Mouse (Mus musculus) hindbrain, embryonic 14.5 days (tissue): ENCODE measurements around the gene Setd7. TPM values are rescaled to one million over a fixed set of nuclear protein-coding genes. Genes with fewer than 3 reads are reported as not detected.

ENCODE experiments used
- ATAC-seq: fragments of 200-750 bp; cut with Nextera tagmentation; 2 replicates; pipeline ENCODE4 v1.8.0; 2017; ENCODE audit warnings: moderate number of reproducible peaks, mild to moderate bottlenecking, moderate TSS enrichment, moderate library complexity; ENCODE audit not compliant: low FRiP score
- DNase-seq: peaks from one replicate; pipeline ENCODE4 v3.0.0-alpha.2; 2015; ENCODE audit warnings: low spot score
- H3K27ac ChIP-seq: fragments of 300-500 bp; sonication (generic); 2 replicates; pipeline ENCODE4 v1.5.1; 2014; ENCODE audit warnings: mild to moderate bottlenecking, moderate library complexity
- H3K27me3 ChIP-seq: fragments of 300-500 bp; sonication (generic); 2 replicates; pipeline ENCODE4 v1.6.1; 2014; ENCODE audit warnings: mild to moderate bottlenecking, low read length, mixed read lengths; ENCODE audit not compliant: control insufficient read depth, insufficient read depth
- H3K36me3 ChIP-seq: fragments of 300-500 bp; sonication (generic); replicated peaks from 2 replicates; pipeline ENCODE4 v1.6.1; 2014; ENCODE audit not compliant: control insufficient read depth, insufficient read depth
- H3K4me1 ChIP-seq: fragments of 300-500 bp; sonication (generic); replicated peaks from 2 replicates; pipeline ENCODE4 v1.6.1; 2014; ENCODE audit warnings: antibody characterized with exemption, low read length, mixed read lengths; ENCODE audit not compliant: control insufficient read depth, insufficient read depth
- H3K4me2 ChIP-seq: fragments of 300-500 bp; sonication (generic); replicated peaks from 2 replicates; pipeline ENCODE4 v1.6.1; 2014; ENCODE audit warnings: mild to moderate bottlenecking, moderate library complexity
- H3K4me3 ChIP-seq: fragments of 300-500 bp; sonication (generic); replicated peaks from 2 replicates; pipeline ENCODE4 v1.5.1; 2014; ENCODE audit warnings: mild to moderate bottlenecking, low read length
- H3K9ac ChIP-seq: fragments of 300-500 bp; sonication (generic); 2 replicates; pipeline ENCODE4 v1.6.1; 2014
- H3K9me3 ChIP-seq: fragments of 300-500 bp; sonication (generic); 2 replicates; pipeline ENCODE4 v1.6.1; 2016; ENCODE audit warnings: low read length; ENCODE audit not compliant: control insufficient read depth
- WGBS: fragments of 180-500 bp; shearing (Covaris S2); extraction: QIAGEN DNeasy Blood & Tissue Kit; methylation state at CpG from one replicate; pipeline ENCODE4 v1.1.7; 2014; 5-methylcytosine and 5-hydroxymethylcytosine counted together
- polyA plus RNA-seq: library from polyadenylated mRNA; unstranded; fragments of >200 nt; fragmentation: Nextera tagmentation; extraction: Ambion mirVana; gene quantifications from 2 replicates; pipeline ENCODE4 v1.2.1, GENCODE M21; 2014

The Setd7 gene
- 2.7 and 2.9 TPM in 2 replicates for polyA plus RNA-seq

GRCm38 (mm10) chr3:51560511-51561108, at the start of gene Setd7:
Gene Setd7 (minus strand): TSS chr3:51560879.
- peak within 1 kb of the TSS; percentile 91 for H3K4me3 ChIP-seq
- DNase-seq, result peak; percentile 78
- peak; percentile 86 for ATAC-seq
- H3K9ac ChIP-seq, result peak within 1 kb of the TSS; percentile 93
- H3K27ac ChIP-seq, result peak within 1 kb of the TSS; percentile 93
- H3K27me3 ChIP-seq, result no peaks in the 10 kb centered on the region
- no peaks in the 10 kb centered on the region for H3K36me3 ChIP-seq
- H3K4me1 ChIP-seq, result peaks cover 15% of the 10 kb centered on the region
- peak within 1 kb of the TSS; percentile 90 for H3K4me2 ChIP-seq
- H3K9me3 ChIP-seq, result no peaks in the 10 kb centered on the region
- under 1% methylated on average over 47 of the region's 48 CpGs for WGBS

- H3K4me2 ChIP-seq, result no peak overlapping the region
- no peaks in the 10 kb centered on the region for H3K36me3 ChIP-seq
- no peaks in the 10 kb centered on the region for H3K4me1 ChIP-seq
- 83% methylated on average over 3 of the region's 3 CpGs for WGBS
- H3K27ac ChIP-seq, result no peak overlapping the region
- ATAC-seq (no peak), DNase-seq (no peak)
- no peaks in the 10 kb centered on the region for H3K27me3 ChIP-seq
- H3K4me3 ChIP-seq, result no peak overlapping the region
- H3K9me3 ChIP-seq, result no peaks in the 10 kb centered on the region
- no peak overlapping the region for H3K9ac ChIP-seq
These were observed 43.8 kb upstream of the Setd7 start for GRCm38 (mm10) chr3:51604489-51604888.

- Histone ChIP-seq H3K4me3 (no peak overlapping the region), H3K9me3 (no peaks in the 10 kb centered on the region), H3K4me1 (no peaks in the 10 kb centered on the region), H3K9ac (no peak overlapping the region), H3K27ac (peak overlapping the region; percentile 28; the same call in 1 of the 2 replicates), H3K36me3 (no peaks in the 10 kb centered on the region), H3K4me2 (no peak overlapping the region), H3K27me3 (no peaks in the 10 kb centered on the region)
- ATAC-seq, result peak; percentile 87
- WGBS, result 52% methylated on average over 15 of the region's 15 CpGs
- DNase-seq, result peak; percentile 83
These were observed 43.1 kb upstream of the Setd7 start for GRCm38 (mm10) chr3:51603705-51604291.

- H3K4me3 ChIP-seq, result no peak overlapping the region
- 86% methylated on average over 2 of the region's 2 CpGs for WGBS
- no peak for ATAC-seq
These were observed 40.8 kb upstream of the Setd7 start for GRCm38 (mm10) chr3:51601461-51601860.

GRCm38 (mm10) chr3:51600728-51601127, 40.0 kb upstream of the Setd7 start:
- 92% methylated on average over 4 of the region's 4 CpGs for WGBS

More at GRCm38 (mm10) chr3:51601461-51601860, 40.8 kb upstream of the Setd7 start:
- Histone ChIP-seq H3K27ac (no peak overlapping the region), H3K4me1 (no peaks in the 10 kb centered on the region), H3K4me2 (no peak overlapping the region), H3K9me3 (no peaks in the 10 kb centered on the region), H3K27me3 (no peaks in the 10 kb centered on the region), H3K9ac (no peak overlapping the region), H3K36me3 (no peaks in the 10 kb centered on the region)
- no peak for DNase-seq

GRCm38 (mm10) chr3:51599057-51599630, 38.5 kb upstream of the Setd7 start:
- 61% methylated on average over 12 of the region's 12 CpGs for WGBS
- Histone ChIP-seq H3K9ac (no peak overlapping the region), H3K4me1 (no peaks in the 10 kb centered on the region), H3K27me3 (no peaks in the 10 kb centered on the region), H3K4me3 (no peak overlapping the region), H3K27ac (no peak overlapping the region), H3K4me2 (no peak overlapping the region), H3K9me3 (no peaks in the 10 kb centered on the region), H3K36me3 (no peaks in the 10 kb centered on the region)
- ATAC-seq (no peak), DNase-seq (no peak)

More at GRCm38 (mm10) chr3:51600728-51601127, 40.0 kb upstream of the Setd7 start:
- Histone ChIP-seq H3K4me2 (no peak overlapping the region), H3K36me3 (no peaks in the 10 kb centered on the region), H3K27me3 (no peaks in the 10 kb centered on the region), H3K9me3 (no peaks in the 10 kb centered on the region), H3K9ac (no peak overlapping the region), H3K27ac (no peak overlapping the region), H3K4me1 (no peaks in the 10 kb centered on the region), H3K4me3 (no peak overlapping the region)
- DNase-seq, result no peak
- no peak for ATAC-seq

- ATAC-seq (no peak), DNase-seq (no peak)
- Histone ChIP-seq H3K4me3 (no peak overlapping the region), H3K27ac (no peak overlapping the region), H3K9ac (no peak overlapping the region), H3K4me1 (no peaks in the 10 kb centered on the region), H3K9me3 (no peaks in the 10 kb centered on the region), H3K36me3 (no peaks in the 10 kb centered on the region), H3K4me2 (no peak overlapping the region), H3K27me3 (no peaks in the 10 kb centered on the region)
- WGBS, result 80% methylated on average over 2 of the region's 2 CpGs
These were observed 35.9 kb upstream of the Setd7 start for GRCm38 (mm10) chr3:51596538-51596937.

GRCm38 (mm10) chr3:51593506-51593905, 32.8 kb upstream of the Setd7 start:
- no peak for ATAC-seq
- Histone ChIP-seq H3K4me1 (peaks cover 12% of the 10 kb centered on the region), H3K27me3 (no peaks in the 10 kb centered on the region), H3K36me3 (no peaks in the 10 kb centered on the region), H3K9ac (no peak overlapping the region), H3K4me3 (no peak overlapping the region), H3K4me2 (no peak overlapping the region), H3K9me3 (no peaks in the 10 kb centered on the region), H3K27ac (no peak overlapping the region)
- no peak for DNase-seq
- 75% methylated on average over 1 of the region's 1 CpGs for WGBS

DNA sequence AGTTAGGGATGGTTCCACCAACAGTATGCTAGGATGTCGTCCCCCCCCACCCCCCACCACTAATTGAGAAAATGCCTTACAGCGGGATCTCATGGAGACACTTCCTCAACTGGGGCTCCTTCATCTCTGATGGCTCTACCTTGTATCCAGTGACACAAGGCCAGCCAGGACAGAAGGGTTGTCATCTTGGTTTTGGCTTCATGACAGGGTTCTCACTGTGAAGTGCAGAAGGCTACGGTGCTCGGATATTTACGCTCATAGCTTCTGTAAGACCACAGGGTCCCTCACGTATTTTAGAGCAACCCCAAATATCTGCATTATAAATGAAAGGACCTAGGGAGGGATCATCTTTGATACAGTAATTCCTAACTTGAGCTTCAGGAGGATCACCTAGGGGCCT, 30.9 kb upstream of the Setd7 start:
- Histone ChIP-seq H3K36me3 (no peaks in the 10 kb centered on the region), H3K4me1 (peaks cover 12% of the 10 kb centered on the region), H3K9me3 (no peaks in the 10 kb centered on the region), H3K4me3 (no peak overlapping the region), H3K9ac (no peak overlapping the region), H3K4me2 (no peak overlapping the region), H3K27ac (peak overlapping the region; percentile 24; the same call in 1 of the 2 replicates), H3K27me3 (no peaks in the 10 kb centered on the region)
- no peak for DNase-seq
- ATAC-seq, result no peak
- WGBS, result 88% methylated on average over 6 of the region's 6 CpGs
